Mouse (Mus musculus) neural tube, embryonic 14.5 days (tissue): ENCODE measurements around the gene Chst15. TPM values are rescaled to one million over a fixed set of nuclear protein-coding genes. Genes with fewer than 3 reads are reported as not detected.

Experiments used
- ATAC-seq: fragments of 200-750 bp; cut with Nextera tagmentation; 2 replicates; pipeline ENCODE4 v1.8.0; 2017; ENCODE audit warnings: low read depth, mild to moderate bottlenecking, moderate TSS enrichment, moderate library complexity
- H3K27ac ChIP-seq: fragments of 300-500 bp; sonication (generic); 2 replicates; pipeline ENCODE4 v1.5.1; 2014; ENCODE audit warnings: low read depth, mild to moderate bottlenecking, control low read depth, low read length, moderate library complexity, mixed read lengths
- H3K27me3 ChIP-seq: fragments of 300-500 bp; sonication (generic); 2 replicates; pipeline ENCODE4 v1.6.1; 2014; ENCODE audit warnings: low read length; ENCODE audit not compliant: control insufficient read depth, insufficient read depth
- H3K36me3 ChIP-seq: fragments of 300-500 bp; sonication (generic); 2 replicates; pipeline ENCODE4 v1.6.1; 2014; ENCODE audit warnings: low read length, mixed read lengths; ENCODE audit not compliant: control insufficient read depth, insufficient read depth
- H3K4me1 ChIP-seq: fragments of 300-500 bp; sonication (generic); 2 replicates; pipeline ENCODE4 v1.6.1; 2014; ENCODE audit warnings: low read length; ENCODE audit not compliant: control insufficient read depth, insufficient read depth
- H3K4me2 ChIP-seq: fragments of 300-500 bp; sonication (generic); 2 replicates; pipeline ENCODE4 v1.6.1; 2014; ENCODE audit warnings: mild to moderate bottlenecking, low read depth, low read length, control low read depth
- H3K4me3 ChIP-seq: fragments of 300-500 bp; sonication (generic); 2 replicates; pipeline ENCODE4 v1.5.1; 2014; ENCODE audit warnings: low read depth, low read length, control low read depth, mixed read lengths
- H3K9ac ChIP-seq: fragments of 300-500 bp; sonication (generic); replicated peaks from 2 replicates; pipeline ENCODE4 v1.6.1; 2014; ENCODE audit warnings: low read depth, mild to moderate bottlenecking, control low read depth, low read length, mixed read lengths
- H3K9me3 ChIP-seq: fragments of 300-500 bp; sonication (generic); 2 replicates; pipeline ENCODE4 v1.6.1; 2016; ENCODE audit warnings: low read length; ENCODE audit not compliant: control insufficient read depth
- WGBS: fragments of 180-500 bp; shearing (Covaris S2); extraction: QIAGEN DNeasy Blood & Tissue Kit; methylation state at CpG from one replicate; pipeline ENCODE4 v1.1.7; 2014; 5-methylcytosine and 5-hydroxymethylcytosine counted together
- polyA plus RNA-seq: library from polyadenylated mRNA; unstranded; fragments of >200 nt; fragmentation: Nextera tagmentation; extraction: Ambion mirVana; gene quantifications from 2 replicates; pipeline ENCODE4 v1.2.1, GENCODE M21; 2014

The Chst15 gene
- polyA plus RNA-seq, 1 experiment from 2014 or later, result 16.7 TPM

DNA sequence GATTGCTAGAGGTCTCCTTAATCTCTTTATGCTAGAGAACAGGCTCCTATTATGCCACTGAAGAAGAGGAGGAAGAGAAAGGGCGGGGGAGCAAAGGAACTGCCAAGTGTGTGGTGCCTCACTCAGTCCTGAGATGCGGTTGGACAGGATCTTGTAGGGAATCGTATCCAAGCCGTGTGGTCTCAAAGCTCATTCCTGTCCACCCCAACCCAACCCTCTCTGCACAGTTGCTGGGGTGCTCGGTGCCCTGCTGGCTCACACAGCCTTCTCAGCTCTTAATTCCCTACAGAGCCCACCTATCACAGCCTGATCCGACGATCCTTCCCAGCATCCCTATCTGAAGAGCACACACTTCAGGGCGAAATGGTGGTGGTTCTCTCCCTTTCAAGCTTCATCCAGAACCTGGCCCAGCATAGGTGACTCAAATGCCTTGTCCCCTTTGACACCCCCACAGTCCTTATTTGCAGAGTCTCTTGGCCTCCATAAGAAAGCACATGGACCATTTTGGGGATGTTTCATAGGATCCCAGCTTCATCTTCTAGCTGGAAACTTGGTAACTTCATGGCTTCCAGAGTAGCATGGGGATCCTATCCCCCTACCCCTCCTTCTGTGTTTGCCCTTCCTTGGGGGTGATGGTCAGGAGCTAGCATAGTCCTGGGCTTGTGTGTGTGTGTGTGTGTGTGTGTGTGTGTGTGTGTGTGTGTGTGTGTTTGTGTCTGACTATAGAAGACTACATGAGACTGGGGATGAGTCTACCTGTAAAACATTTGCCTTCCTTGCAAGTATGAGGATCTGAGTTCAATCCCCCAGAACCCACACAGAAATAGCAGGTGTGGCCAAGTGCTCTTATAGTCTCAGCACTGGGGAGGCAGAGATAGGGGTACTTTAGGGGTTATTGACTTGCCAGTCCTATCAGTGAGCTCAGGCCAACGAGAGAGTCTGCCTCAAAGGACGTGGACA lies 40.1 kb upstream of the Chst15 start:
- Histone ChIP-seq H3K4me1 (no peaks in the 10 kb centered on the region), H3K9ac (no peak overlapping the region), H3K4me2 (no peak overlapping the region), H3K27ac (no peak overlapping the region), H3K9me3 (no peaks in the 10 kb centered on the region), H3K27me3 (no peaks in the 10 kb centered on the region), H3K4me3 (no peak overlapping the region), H3K36me3 (no peaks in the 10 kb centered on the region)
- WGBS, result 32% methylated on average over 10 of the region's 10 CpGs
- ATAC-seq, result no peak

DNA sequence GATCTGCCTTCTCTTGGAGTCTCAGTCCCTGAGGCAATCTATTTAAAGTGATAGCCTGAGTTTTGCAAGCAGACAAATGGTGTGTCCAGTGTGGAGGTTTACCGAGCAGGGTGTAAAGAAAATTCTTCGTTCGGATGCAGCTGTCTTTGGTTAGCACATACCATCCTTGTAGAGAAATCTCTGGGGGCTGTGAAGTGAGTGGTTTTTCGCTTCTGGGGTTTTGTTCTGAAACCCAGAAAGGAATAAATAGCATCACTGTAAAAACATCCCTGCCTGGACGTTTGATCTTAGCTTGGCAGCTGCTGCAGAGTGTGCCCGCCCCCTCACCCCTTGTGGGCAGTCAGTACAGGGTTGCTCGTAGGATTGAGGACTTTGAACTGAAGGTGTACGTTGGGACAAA lies 39.2 kb upstream of the Chst15 start:
- H3K4me3 ChIP-seq, result no peak overlapping the region
- ATAC-seq, result no peak
- no peaks in the 10 kb centered on the region for H3K36me3 ChIP-seq
- WGBS, result 14% methylated on average over 8 of the region's 8 CpGs
- no peak overlapping the region for H3K27ac ChIP-seq
- no peak overlapping the region for H3K4me2 ChIP-seq
- H3K9ac ChIP-seq, result no peak overlapping the region
- H3K27me3 ChIP-seq, result no peaks in the 10 kb centered on the region
- no peaks in the 10 kb centered on the region for H3K9me3 ChIP-seq
- H3K4me1 ChIP-seq, result no peaks in the 10 kb centered on the region

DNA sequence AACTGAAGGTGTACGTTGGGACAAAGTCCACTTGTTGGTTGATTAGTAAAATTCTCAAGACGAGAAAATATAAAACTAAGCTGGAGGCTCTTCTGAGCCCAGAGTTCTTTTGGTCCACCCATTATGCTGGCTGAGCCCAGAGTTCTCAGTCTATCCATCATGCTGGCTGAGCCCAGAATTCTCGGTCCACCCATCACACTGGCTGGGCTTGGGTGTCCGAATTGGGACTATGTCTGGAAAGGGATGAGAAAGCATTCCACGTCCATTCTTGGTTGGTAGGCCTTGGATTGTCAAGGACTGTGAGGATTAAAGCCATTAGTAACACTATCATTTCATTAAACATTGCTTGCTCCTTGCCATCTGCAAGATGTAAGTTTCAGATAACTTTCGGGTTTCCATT lies 38.7 kb upstream of the Chst15 start:
- H3K4me2 ChIP-seq, result no peak overlapping the region
- H3K27ac ChIP-seq, result no peak overlapping the region
- no peak overlapping the region for H3K9ac ChIP-seq
- 69% methylated on average over 6 of the region's 6 CpGs for WGBS
- no peaks in the 10 kb centered on the region for H3K9me3 ChIP-seq
- no peaks in the 10 kb centered on the region for H3K4me1 ChIP-seq
- no peak overlapping the region for H3K4me3 ChIP-seq
- no peak for ATAC-seq
- H3K36me3 ChIP-seq, result no peaks in the 10 kb centered on the region
- H3K27me3 ChIP-seq, result no peaks in the 10 kb centered on the region

DNA sequence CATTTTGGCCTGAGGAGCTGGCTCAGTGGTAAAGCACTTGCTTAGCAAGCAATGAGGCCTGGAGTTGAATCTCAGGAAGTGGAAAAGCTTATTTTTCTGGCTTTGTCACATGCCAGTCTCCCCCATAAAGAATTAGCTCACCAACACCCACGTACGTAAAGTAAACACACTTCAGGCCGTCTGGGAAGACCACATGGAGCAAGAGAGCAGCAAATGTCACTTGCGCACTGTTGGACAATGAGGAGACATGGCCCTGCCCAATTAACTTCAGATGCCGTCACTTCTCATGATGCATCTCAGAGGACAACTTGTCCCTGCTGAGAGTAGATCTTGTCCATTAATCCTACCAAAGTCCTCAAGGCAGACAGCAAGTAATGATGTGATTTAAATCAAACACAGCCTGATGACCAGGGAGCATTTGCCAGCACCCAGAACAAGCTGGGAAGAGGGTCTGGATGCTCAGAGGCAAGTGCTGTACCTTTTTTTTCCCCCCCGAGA lies 32.1 kb upstream of the Chst15 start:
- H3K36me3 ChIP-seq, result no peaks in the 10 kb centered on the region
- no peak overlapping the region for H3K27ac ChIP-seq
- H3K4me2 ChIP-seq, result no peak overlapping the region
- no peaks in the 10 kb centered on the region for H3K4me1 ChIP-seq
- H3K9me3 ChIP-seq, result no peaks in the 10 kb centered on the region
- ATAC-seq, result no peak
- H3K4me3 ChIP-seq, result no peak overlapping the region
- WGBS, result 73% methylated on average over 6 of the region's 6 CpGs
- H3K9ac ChIP-seq, result no peak overlapping the region
- no peaks in the 10 kb centered on the region for H3K27me3 ChIP-seq

DNA sequence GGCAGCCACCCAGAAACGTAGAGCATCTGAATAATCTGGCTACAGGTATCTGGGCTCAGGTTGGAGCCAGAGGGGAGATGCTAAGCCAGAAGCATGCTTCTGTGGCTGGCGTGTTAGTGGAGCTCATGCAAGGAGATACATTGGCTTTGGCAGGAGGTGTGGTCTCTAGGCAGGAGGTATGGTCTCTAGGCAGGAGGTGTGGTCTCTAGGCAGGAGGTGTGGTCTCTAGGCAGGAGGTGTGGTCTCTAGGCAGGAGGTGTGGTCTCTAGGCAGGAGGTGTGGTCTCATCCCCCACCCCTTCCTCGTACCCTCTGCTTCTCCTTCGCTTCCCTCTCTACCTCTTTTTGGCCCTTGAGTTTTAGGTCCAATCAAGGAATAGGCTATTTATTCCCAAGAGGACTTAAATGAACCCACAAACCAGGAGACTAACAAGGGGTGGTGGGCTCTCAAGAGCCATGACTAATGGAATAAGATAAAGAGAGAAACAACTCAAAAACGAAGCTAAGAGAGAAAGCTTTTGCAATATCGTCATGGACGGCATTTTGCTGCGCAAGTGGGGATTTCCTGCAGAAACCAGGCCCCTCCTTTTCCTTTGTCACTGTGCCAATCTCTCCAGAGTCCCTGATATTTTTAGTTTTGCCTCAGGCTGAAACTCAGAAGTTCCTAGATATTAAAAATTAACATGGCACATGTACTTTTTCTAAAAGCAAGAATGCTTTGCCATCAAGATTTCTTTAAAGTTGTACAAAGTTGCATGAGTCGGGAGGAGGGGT lies 30.4 kb upstream of the Chst15 start:
- Histone ChIP-seq H3K4me1 (no peaks in the 10 kb centered on the region), H3K9ac (no peak overlapping the region), H3K36me3 (no peaks in the 10 kb centered on the region), H3K27me3 (no peaks in the 10 kb centered on the region), H3K27ac (no peak overlapping the region), H3K4me3 (no peak overlapping the region), H3K4me2 (no peak overlapping the region), H3K9me3 (no peaks in the 10 kb centered on the region)
- no peak for ATAC-seq
- 88% methylated on average over 9 of the region's 9 CpGs for WGBS

DNA sequence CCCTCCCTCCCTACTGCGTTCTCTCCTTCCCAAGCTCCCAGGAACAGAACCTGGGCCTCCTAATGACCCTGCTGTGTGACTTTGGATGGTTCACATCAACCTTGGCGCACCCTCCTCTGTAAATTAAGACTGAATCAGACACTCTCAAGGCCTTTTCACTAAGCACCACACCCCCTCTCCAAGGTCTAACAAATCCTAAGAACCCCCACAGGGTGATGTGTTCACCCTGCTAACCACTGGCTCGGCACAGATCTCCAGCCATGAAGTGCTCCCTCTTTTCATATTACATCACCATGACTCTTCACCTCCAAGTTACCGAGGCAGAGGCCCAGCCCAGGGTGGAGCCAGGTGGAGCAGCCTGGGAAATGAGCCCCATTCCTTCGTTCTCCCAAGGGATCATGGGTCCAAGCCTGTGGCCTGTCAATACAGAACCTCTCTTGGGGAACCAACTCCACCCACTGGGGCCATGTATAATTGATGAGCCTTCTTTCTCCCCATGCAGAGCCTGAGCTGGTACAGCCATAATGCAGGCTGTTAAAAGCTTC lies 28.6 kb upstream of the Chst15 start:
- Histone ChIP-seq H3K9me3 (no peaks in the 10 kb centered on the region), H3K4me2 (no peak overlapping the region), H3K4me1 (no peaks in the 10 kb centered on the region), H3K27me3 (no peaks in the 10 kb centered on the region), H3K9ac (no peak overlapping the region), H3K4me3 (no peak overlapping the region), H3K27ac (no peak overlapping the region), H3K36me3 (no peaks in the 10 kb centered on the region)
- WGBS, result 64% methylated on average over 5 of the region's 5 CpGs
- no peak; the same call in 1 of the 2 replicates for ATAC-seq

DNA sequence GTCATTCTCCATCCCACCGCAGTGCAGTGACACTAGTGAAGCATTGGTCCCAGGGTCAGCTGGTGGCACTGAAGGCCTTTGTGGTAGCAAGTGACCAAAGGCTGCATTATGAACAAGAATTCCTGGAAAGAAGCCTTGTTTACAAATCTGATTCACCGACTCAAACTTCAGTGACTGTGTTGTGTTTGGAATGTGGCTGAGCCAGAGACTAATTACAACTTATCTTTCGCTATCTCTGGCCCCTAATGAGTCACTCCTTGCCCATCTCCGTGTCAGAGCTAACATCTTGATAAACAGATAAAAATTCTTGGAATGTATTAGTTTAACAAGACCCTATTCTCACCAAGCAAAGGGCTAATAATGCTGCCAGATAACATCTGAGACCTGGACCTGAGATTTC lies 27.6 kb upstream of the Chst15 start:
- WGBS, result 82% methylated on average over 4 of the region's 4 CpGs
- H3K9me3 ChIP-seq, result no peaks in the 10 kb centered on the region
- ATAC-seq, result no peak

DNA sequence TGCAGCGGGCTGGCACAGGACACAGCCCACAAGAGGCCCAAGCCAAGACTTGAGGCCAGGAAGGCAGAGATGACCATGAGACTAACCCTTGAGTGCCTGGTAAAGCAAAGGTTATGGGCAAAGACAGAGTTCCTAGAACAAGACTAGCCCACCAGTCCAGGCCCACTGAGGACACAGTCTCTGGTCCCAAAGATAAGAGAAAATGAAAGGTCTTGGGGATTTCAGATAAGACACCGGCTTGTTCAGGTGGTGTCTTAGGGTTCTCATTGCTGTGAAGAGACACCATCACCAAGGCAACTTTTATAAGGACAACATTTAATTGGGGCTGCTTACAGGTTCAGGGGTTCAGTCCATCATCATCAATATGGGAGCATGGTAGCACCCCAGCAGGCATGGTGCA lies 26.9 kb upstream of the Chst15 start:
- H3K27ac ChIP-seq, result no peak overlapping the region
- no peak overlapping the region for H3K9ac ChIP-seq
- H3K4me3 ChIP-seq, result no peak overlapping the region
- WGBS, result 90% methylated on average over 2 of the region's 2 CpGs
- H3K4me1 ChIP-seq, result no peaks in the 10 kb centered on the region
- H3K9me3 ChIP-seq, result no peaks in the 10 kb centered on the region
- no peak for ATAC-seq
- no peaks in the 10 kb centered on the region for H3K36me3 ChIP-seq
- no peak overlapping the region for H3K4me2 ChIP-seq
- H3K27me3 ChIP-seq, result no peaks in the 10 kb centered on the region

More for the DNA sequence above, 27.6 kb upstream of the Chst15 start:
- no peaks in the 10 kb centered on the region for H3K27me3 ChIP-seq
- no peak overlapping the region for H3K4me3 ChIP-seq
- H3K27ac ChIP-seq, result no peak overlapping the region
- H3K9ac ChIP-seq, result no peak overlapping the region
- H3K4me1 ChIP-seq, result no peaks in the 10 kb centered on the region
- no peaks in the 10 kb centered on the region for H3K36me3 ChIP-seq
- no peak overlapping the region for H3K4me2 ChIP-seq

DNA sequence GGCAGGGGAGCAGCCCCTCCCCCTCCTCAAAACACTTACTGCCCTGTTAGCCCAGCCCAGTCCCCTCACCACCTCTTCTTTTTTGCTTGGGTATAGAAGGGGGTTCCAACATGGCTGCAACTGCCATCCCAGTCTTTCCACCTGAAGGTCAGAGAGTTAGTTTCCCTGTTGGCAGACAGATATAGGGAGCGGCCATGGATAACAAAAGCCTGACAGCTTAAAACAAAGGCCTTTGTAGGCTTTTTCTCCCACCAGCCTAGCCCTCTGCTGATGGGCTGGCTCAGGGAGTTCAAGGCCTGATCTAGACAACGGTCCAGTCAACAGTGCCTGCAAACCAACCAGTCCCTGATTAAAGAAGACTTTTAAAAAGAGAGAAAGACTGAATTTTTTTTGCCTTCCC lies 26.1 kb upstream of the Chst15 start:
- H3K4me1 ChIP-seq, result no peaks in the 10 kb centered on the region
- no peak overlapping the region for H3K4me2 ChIP-seq
- ATAC-seq, result no peak
- H3K27me3 ChIP-seq, result no peaks in the 10 kb centered on the region
- H3K9ac ChIP-seq, result no peak overlapping the region
- H3K4me3 ChIP-seq, result no peak overlapping the region
- no peak overlapping the region for H3K27ac ChIP-seq
- WGBS, result 71% methylated on average over 2 of the region's 2 CpGs
- H3K9me3 ChIP-seq, result no peaks in the 10 kb centered on the region
- no peaks in the 10 kb centered on the region for H3K36me3 ChIP-seq
